Mouse (Mus musculus): ENCODE measurements around the gene Lyve1. TPM values are rescaled to one million over a fixed set of nuclear protein-coding genes. Genes with fewer than 3 reads are reported as not detected.

The Lyve1 gene
- polyA plus RNA-seq, 1 experiment from 2014 or later, result 0.30 TPM

Small RNA genes within 50 kb of the gene (microRNA-seq; reads per million reads assigned to microRNA genes)
- not detected for gene Gm47282

Other genes starting within 250 kb of the Lyve1 start
- 26.8 and 28.7 TPM in 2 replicates for gene Sbf2, start 248.3 kb downstream of the Lyve1 start, polyA plus RNA-seq (2016; fragmentation: Nextera tagmentation; extraction: Ambion mirVana)
- gene Adm, start 235.6 kb downstream of the Lyve1 start, polyA plus RNA-seq (2016; fragmentation: Nextera tagmentation; extraction: Ambion mirVana), result 1.3 and 1.6 TPM in 2 replicates
- 1.0 and 1.9 TPM in 2 replicates for gene Ampd3, start 95.0 kb downstream of the Lyve1 start, polyA plus RNA-seq (2016; fragmentation: Nextera tagmentation; extraction: Ambion mirVana)
- gene Rnf141, start 18.8 kb downstream of the Lyve1 start, polyA plus RNA-seq (2016; fragmentation: Nextera tagmentation; extraction: Ambion mirVana), result 16.8 and 18.3 TPM in 2 replicates
- 0.49 and 1.3 TPM in 2 replicates for gene Mrvi1, start 119.2 kb upstream of the Lyve1 start, polyA plus RNA-seq (2016; fragmentation: Nextera tagmentation; extraction: Ambion mirVana)
- gene Ctr9, start 165.7 kb upstream of the Lyve1 start, polyA plus RNA-seq (2016; fragmentation: Nextera tagmentation; extraction: Ambion mirVana), result 64.1 and 80.1 TPM in 2 replicates
- 1,318 and 1,349 TPM in 2 replicates for gene Eif4g2, start 219.8 kb upstream of the Lyve1 start, polyA plus RNA-seq (2016; fragmentation: Nextera tagmentation; extraction: Ambion mirVana)